Mouse (Mus musculus) hindbrain, embryonic 14.5 days (tissue): ENCODE data around the gene Zkscan8. TPM values are rescaled to one million over a fixed set of nuclear protein-coding genes. Genes with fewer than 3 reads are reported as not detected.
"Not testable (repeated sequence)": the region's sequence is repeated elsewhere in the genome, so short reads cannot be mapped to it uniquely, and the experiment has no call there.

Experiments
- ATAC-seq: fragments of 200-750 bp; cut with Nextera tagmentation; 2 replicates; pipeline ENCODE4 v1.8.0; 2017; ENCODE audit warnings: moderate number of reproducible peaks, mild to moderate bottlenecking, moderate TSS enrichment, moderate library complexity; ENCODE audit not compliant: low FRiP score
- DNase-seq: peaks from one replicate; pipeline ENCODE4 v3.0.0-alpha.2; 2015; ENCODE audit warnings: low spot score
- H3K27ac ChIP-seq: fragments of 300-500 bp; sonication (generic); 2 replicates; pipeline ENCODE4 v1.5.1; 2014; ENCODE audit warnings: mild to moderate bottlenecking, moderate library complexity
- H3K27me3 ChIP-seq: fragments of 300-500 bp; sonication (generic); 2 replicates; pipeline ENCODE4 v1.6.1; 2014; ENCODE audit warnings: mild to moderate bottlenecking, low read length, mixed read lengths; ENCODE audit not compliant: control insufficient read depth, insufficient read depth
- H3K36me3 ChIP-seq: fragments of 300-500 bp; sonication (generic); replicated peaks from 2 replicates; pipeline ENCODE4 v1.6.1; 2014; ENCODE audit not compliant: control insufficient read depth, insufficient read depth
- H3K4me1 ChIP-seq: fragments of 300-500 bp; sonication (generic); replicated peaks from 2 replicates; pipeline ENCODE4 v1.6.1; 2014; ENCODE audit warnings: antibody characterized with exemption, low read length, mixed read lengths; ENCODE audit not compliant: control insufficient read depth, insufficient read depth
- H3K4me2 ChIP-seq: fragments of 300-500 bp; sonication (generic); replicated peaks from 2 replicates; pipeline ENCODE4 v1.6.1; 2014; ENCODE audit warnings: mild to moderate bottlenecking, moderate library complexity
- H3K4me3 ChIP-seq: fragments of 300-500 bp; sonication (generic); replicated peaks from 2 replicates; pipeline ENCODE4 v1.5.1; 2014; ENCODE audit warnings: mild to moderate bottlenecking, low read length
- H3K9ac ChIP-seq: fragments of 300-500 bp; sonication (generic); 2 replicates; pipeline ENCODE4 v1.6.1; 2014
- H3K9me3 ChIP-seq: fragments of 300-500 bp; sonication (generic); 2 replicates; pipeline ENCODE4 v1.6.1; 2016; ENCODE audit warnings: low read length; ENCODE audit not compliant: control insufficient read depth
- WGBS: fragments of 180-500 bp; shearing (Covaris S2); extraction: QIAGEN DNeasy Blood & Tissue Kit; methylation state at CpG from one replicate; pipeline ENCODE4 v1.1.7; 2014; 5-methylcytosine and 5-hydroxymethylcytosine counted together
- polyA plus RNA-seq: library from polyadenylated mRNA; unstranded; fragments of >200 nt; fragmentation: Nextera tagmentation; extraction: Ambion mirVana; gene quantifications from 2 replicates; pipeline ENCODE4 v1.2.1, GENCODE M21; 2014

Gene Zkscan8
- 7.4 and 8.0 TPM in 2 replicates for polyA plus RNA-seq

DNA sequence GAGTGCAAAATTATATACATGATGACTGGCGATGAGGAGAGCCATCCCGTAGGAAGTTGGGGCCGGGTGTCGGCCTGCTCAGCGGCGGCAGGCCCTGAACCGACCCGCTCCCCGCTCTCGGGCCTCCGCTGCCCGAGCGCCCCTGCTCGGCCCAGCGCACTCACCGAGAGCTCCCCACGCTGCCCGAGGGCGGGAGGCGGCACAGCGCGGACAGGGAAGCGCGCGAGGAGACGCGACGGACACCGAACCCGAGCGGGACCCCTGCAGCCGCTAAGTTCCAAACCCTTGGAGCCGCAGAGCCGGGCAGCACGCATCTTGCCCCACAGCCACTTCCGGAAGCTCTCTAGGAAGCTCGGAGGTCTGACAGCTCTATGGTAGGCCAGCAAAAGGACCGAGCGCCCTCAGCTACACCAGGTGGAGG is at the start of gene Zkscan8:
TSS of gene Zkscan8 (minus strand) at position 340 of the 421 bp plus-strand sequence.
- under 1% methylated on average over 39 of the region's 39 CpGs for WGBS

DNA sequence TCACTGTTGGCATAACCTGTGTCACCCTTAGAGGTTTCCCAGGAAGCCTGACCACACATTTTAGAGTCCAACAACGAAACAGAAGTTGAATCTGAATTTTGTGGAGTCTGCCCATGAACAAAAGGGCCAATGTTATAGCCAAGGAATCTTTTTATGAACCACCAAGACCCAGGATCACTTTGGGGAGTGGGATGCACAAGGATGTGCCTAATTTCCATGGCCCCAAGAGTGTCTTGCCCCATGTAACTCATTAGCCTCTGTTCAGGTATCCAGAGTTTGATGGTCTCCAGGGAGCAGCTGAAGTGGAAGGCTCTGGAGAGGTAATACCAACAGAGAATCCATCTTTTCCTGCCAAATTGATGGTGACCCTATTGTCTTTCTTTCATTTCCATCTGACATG is 28.9 kb upstream of the Zkscan8 start, which contains the start of gene Olfr1535:
TSS of gene Olfr1535 (minus strand) at position 101 of the 400 bp plus-strand sequence.
- H3K4me1 ChIP-seq = no peaks in the 10 kb centered on the region
- H3K9ac ChIP-seq = no peak within 1 kb of the TSS
- no peaks in the 10 kb centered on the region for H3K9me3 ChIP-seq
- H3K36me3 ChIP-seq = no peaks in the 10 kb centered on the region
- H3K4me2 ChIP-seq = no peak within 1 kb of the TSS
- no peak within 1 kb of the TSS for H3K27ac ChIP-seq
- no peak within 1 kb of the TSS for H3K4me3 ChIP-seq
- DNase-seq (no peak), ATAC-seq (no peak)
- H3K27me3 ChIP-seq = no peaks in the 10 kb centered on the region
- WGBS = 65% methylated on average over 1 of the region's 1 CpGs

More for the DNA sequence above, at the start of gene Zkscan8:
- Histone ChIP-seq H3K9me3 (no peaks in the 10 kb centered on the region), H3K4me1 (peaks cover 10% of the 10 kb centered on the region; the same call in 1 of the 2 replicates), H3K27ac (peak within 1 kb of the TSS; percentile 85), H3K4me3 (peak within 1 kb of the TSS; percentile 90), H3K4me2 (peak within 1 kb of the TSS; percentile 65), H3K36me3 (peaks cover 10% of the 10 kb centered on the region; the same call in 1 of the 2 replicates), H3K27me3 (0 out of 2 replicates have a peak, but pooled peaks cover 4% of the 10 kb centered on the region), H3K9ac (peak within 1 kb of the TSS; percentile 94)
- ATAC-seq (peak; percentile 99), DNase-seq (peak; percentile 88)

DNA sequence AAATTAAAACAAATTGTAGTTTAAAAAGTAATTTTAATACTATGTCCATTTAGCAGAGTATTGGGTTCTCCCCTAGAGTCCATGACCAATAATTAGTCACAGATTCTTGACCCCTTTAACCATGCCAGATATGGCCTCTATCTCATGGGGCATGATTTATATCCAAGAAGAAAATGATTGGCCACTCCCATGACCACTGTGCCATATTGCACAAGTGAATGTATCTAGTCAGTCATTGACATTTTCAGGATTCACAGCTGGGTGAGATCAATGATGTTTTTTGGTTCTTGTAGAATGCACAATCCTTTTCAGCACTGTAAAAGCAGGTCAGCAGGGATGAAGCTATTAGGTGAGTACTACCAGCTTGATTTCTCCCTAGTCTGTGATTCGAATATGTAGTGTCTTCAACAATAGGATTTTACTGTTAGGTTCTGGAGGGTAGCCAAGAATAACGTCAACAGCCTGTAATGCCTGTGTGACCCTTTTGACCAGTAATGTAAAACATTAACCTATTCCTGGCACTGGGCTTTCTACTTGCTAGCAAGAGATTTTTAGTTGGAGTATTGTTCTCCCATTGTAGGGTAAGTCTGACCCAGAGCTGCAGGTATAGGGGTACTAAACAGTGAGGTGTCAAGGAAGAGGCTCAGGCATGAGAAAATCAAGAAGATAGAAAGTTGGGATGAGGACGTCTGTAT is 19.6 kb upstream of the Zkscan8 start:
- no peaks in the 10 kb centered on the region for H3K4me1 ChIP-seq
- no peaks in the 10 kb centered on the region for H3K27me3 ChIP-seq
- no peaks in the 10 kb centered on the region for H3K9me3 ChIP-seq
- no peak overlapping the region for H3K27ac ChIP-seq
- no peak overlapping the region for H3K4me2 ChIP-seq
- no peak overlapping the region for H3K9ac ChIP-seq
- ATAC-seq (no peak), DNase-seq (no peak)
- no peak overlapping the region for H3K4me3 ChIP-seq
- H3K36me3 ChIP-seq = no peaks in the 10 kb centered on the region
- 64% methylated on average over 3 of the region's 3 CpGs for WGBS

DNA sequence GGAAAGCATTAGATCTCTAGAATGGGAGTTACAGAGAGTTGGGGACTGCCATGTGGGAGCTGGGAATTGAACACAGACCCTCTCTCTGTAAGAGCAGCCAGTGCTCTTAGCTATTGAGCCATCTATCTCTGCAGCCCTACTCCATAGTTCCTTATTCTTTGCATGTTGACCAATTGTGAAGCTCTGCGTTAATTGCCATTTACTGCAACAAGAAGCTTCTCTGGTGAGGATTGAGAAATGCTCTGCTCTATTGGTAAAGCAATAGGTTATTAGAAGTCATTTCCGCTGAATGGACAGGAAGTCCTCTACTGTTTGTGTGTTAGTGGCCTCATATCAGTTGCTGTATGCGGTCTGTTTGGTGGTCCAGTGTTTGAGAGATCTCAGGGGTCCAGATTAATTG is 18.6 kb upstream of the Zkscan8 start:
- Histone ChIP-seq H3K27me3 (no peaks in the 10 kb centered on the region), H3K9ac (no peak overlapping the region), H3K4me1 (no peaks in the 10 kb centered on the region), H3K27ac (no peak overlapping the region), H3K4me2 (no peak overlapping the region), H3K4me3 (no peak overlapping the region), H3K9me3 (no peaks in the 10 kb centered on the region), H3K36me3 (no peaks in the 10 kb centered on the region)
- DNase-seq (no peak), ATAC-seq (no peak)
- 89% methylated on average over 3 of the region's 3 CpGs for WGBS

DNA sequence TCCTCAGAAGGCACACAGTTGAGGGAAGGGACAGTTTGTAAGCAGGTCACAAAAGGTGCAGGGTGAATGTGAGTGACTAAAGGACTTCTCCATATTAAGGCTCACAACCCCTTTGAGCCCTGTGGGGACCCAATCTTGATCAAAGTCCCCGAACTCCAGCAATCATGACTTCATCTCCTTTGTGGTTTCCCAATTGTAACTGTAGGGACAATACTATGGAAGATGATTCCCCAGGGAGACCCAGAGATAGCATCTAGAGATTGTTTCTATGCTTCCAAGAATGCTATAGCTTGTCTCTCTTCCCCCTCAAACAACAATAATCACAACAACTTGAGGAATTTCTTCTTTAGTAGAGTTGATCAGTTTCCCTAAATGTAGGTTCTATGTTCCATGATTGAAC is 11.8 kb upstream of the Zkscan8 start, which contains the start of gene Olfr1366:
TSS of gene Olfr1366 (minus strand) at position 101 of the 400 bp plus-strand sequence.
- no peak within 1 kb of the TSS for H3K4me2 ChIP-seq
- H3K27ac ChIP-seq = no peak within 1 kb of the TSS
- H3K27me3 ChIP-seq = no peaks in the 10 kb centered on the region
- no peaks in the 10 kb centered on the region for H3K9me3 ChIP-seq
- no peaks in the 10 kb centered on the region for H3K4me1 ChIP-seq
- H3K9ac ChIP-seq = no peak within 1 kb of the TSS
- 75% methylated on average over 1 of the region's 1 CpGs for WGBS
- H3K36me3 ChIP-seq = no peaks in the 10 kb centered on the region
- DNase-seq (no peak), ATAC-seq (no peak)
- no peak within 1 kb of the TSS for H3K4me3 ChIP-seq

DNA sequence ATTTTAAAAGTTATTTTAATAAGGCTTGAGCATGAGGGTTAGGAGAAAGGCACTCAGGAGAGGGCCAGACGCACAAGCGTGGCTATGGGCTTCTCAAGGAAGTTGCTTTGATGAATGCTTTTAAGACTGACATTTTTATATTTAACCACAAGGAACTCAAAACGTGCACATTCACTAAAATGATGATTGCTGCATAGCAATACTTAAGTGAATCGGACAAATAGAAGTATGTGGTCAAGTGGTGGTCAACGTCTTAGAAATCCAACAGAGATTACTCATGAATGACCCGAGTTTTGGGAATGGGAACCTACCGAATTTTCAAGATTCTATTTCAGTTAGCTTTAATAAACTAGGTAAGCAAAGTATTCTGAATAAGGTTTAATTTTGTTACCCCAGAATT is 784 bp downstream of the Zkscan8 start:
- Histone ChIP-seq H3K4me2 (peak overlapping the region; percentile 65), H3K27ac (no peak overlapping the region), H3K4me3 (peak overlapping the region; percentile 90), H3K4me1 (peaks cover 10% of the 10 kb centered on the region; the same call in 1 of the 2 replicates), H3K36me3 (peaks cover 11% of the 10 kb centered on the region), H3K27me3 (no peaks in the 10 kb centered on the region), H3K9me3 (no peaks in the 10 kb centered on the region), H3K9ac (peak overlapping the region; percentile 94)
- no peak for DNase-seq
- 53% methylated on average over 7 of the region's 7 CpGs for WGBS
- ATAC-seq = no peak

DNA sequence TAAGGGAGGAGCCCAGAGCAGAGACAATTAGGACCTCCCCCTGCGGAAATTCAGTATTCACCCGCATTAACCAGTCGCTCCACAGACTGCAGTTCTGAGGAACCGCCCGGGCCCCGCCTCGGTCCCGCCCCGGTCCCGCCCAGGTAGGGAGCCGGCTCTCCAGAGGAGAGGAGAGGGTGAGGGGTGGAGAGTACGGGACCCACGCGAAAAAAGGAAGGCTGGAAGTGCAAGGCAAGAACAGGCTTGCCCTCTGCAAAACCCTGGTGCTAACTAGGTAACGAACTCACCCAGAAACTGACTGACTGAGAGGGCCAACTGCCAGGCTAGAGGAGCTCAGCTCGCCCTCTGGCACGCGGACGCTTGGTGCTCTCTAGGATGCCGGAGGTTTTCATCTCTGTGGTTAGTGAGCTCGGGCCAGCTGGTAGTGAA is 24.7 kb downstream of the Zkscan8 start:
- H3K36me3 ChIP-seq = no peaks in the 10 kb centered on the region
- H3K4me1 ChIP-seq = no peaks in the 10 kb centered on the region
- no peaks in the 10 kb centered on the region for H3K27me3 ChIP-seq
- H3K4me2 ChIP-seq = peak overlapping the region; percentile 51
- no peaks in the 10 kb centered on the region for H3K9me3 ChIP-seq
- H3K27ac ChIP-seq = peak overlapping the region; percentile 78
- peak; percentile 84 for DNase-seq
- ATAC-seq = peak; percentile 98
- peak overlapping the region; percentile 56 for H3K4me3 ChIP-seq
- WGBS = under 1% methylated on average over 21 of the region's 21 CpGs
- H3K9ac ChIP-seq = peak overlapping the region; percentile 64

DNA sequence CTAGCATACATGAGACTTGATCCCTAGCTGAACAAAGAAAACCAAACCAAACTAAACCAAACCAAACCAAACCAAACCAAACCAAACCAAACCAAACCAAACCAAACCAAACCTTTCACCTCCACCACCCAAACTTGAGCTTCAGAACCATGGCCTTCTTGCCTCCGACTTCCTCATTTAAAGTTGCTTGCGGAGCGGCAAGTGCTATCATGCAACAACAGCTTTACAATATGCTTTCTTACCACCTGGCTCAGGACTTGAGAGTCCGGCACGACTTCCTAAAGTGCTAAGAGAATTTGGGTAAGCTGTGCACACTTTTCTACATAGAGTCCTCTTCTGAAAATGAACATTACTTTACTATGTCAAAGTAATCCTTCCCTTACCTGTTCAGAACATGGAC is 28.6 kb downstream of the Zkscan8 start:
- Histone ChIP-seq H3K36me3 (no peaks in the 10 kb centered on the region), H3K4me1 (no peaks in the 10 kb centered on the region), H3K4me3 (no peak overlapping the region), H3K27me3 (no peaks in the 10 kb centered on the region), H3K4me2 (no peak overlapping the region), H3K9ac (no peak overlapping the region), H3K9me3 (no peaks in the 10 kb centered on the region), H3K27ac (no peak overlapping the region)
- DNase-seq (no peak), ATAC-seq (no peak)
- WGBS = 87% methylated on average over 5 of the region's 5 CpGs

DNA sequence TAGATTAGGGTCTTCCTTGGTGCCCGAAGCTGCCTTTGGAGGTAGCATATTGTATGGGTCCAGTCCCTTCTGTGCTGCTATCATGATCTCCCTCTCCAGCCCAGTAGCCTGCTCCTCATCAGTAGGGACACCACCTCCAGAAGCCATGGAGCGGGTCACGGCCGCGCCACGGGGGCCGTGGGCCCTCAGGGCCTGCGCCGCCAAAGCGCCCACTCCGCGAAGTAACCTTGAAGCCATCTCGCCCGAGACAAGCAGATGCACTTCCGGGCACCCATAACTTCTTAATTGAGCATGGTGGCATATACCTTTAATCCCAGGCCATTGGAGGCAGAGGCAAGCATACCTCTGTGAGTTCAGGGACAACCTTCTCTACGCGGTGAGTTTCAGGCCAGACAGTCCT is 29.7 kb downstream of the Zkscan8 start, which contains the start of gene Gm11273:
TSS of gene Gm11273 (minus strand) at position 237 of the 400 bp plus-strand sequence.
- 94% methylated on average over 17 of the region's 17 CpGs for WGBS
- not testable (repeated sequence) for ATAC-seq, DNase-seq

More for the DNA sequence above, 29.7 kb downstream of the Zkscan8 start, which contains the start of gene Gm11273:
- not testable (repeated sequence) for H3K27ac ChIP-seq, H3K36me3 ChIP-seq, H3K27me3 ChIP-seq, H3K9ac ChIP-seq, H3K9me3 ChIP-seq, H3K4me3 ChIP-seq, H3K4me2 ChIP-seq, H3K4me1 ChIP-seq
